Mouse (Mus musculus) embryo, embryonic 11 days (tissue): ENCODE results near the gene Acy3.
A peak's percentile ranks its signal among the peaks of the same experiment; 100 is the strongest.
"Not testable (repeated sequence)": the region's sequence is repeated elsewhere in the genome, so short reads cannot be mapped to it uniquely, and the experiment has no call there.

Experiments
- DNase-seq: peaks from one replicate; pipeline ENCODE4 v3.0.0-alpha.2; 2015

The Acy3 gene

GRCm38 (mm10) chr19:3986334-3986733 lies at the start of gene Acy3:
Gene Acy3, plus strand, starts transcription at chr19:3986570.
- peak; percentile 70 for DNase-seq

GRCm38 (mm10) chr19:3942315-3942714 lies 44.1 kb upstream of the Acy3 start:
- no peak for DNase-seq

- DNase-seq = peak; percentile 20
These were observed 43.2 kb upstream of the Acy3 start for GRCm38 (mm10) chr19:3942986-3943735.

- DNase-seq = no peak
These were observed 40.4 kb upstream of the Acy3 start for GRCm38 (mm10) chr19:3945872-3946564.

- DNase-seq = peak; percentile 77
These were observed 39.7 kb upstream of the Acy3 start for GRCm38 (mm10) chr19:3946715-3947114.

- DNase-seq = no peak
These were observed 38.6 kb upstream of the Acy3 start for GRCm38 (mm10) chr19:3947813-3948212.

- DNase-seq = no peak
These were observed 37.8 kb upstream of the Acy3 start for GRCm38 (mm10) chr19:3948546-3948945.

- no peak for DNase-seq
These were observed 36.0 kb upstream of the Acy3 start for GRCm38 (mm10) chr19:3950331-3950730.

GRCm38 (mm10) chr19:3951461-3951860 lies 34.9 kb upstream of the Acy3 start:
- DNase-seq = no peak

GRCm38 (mm10) chr19:3952099-3952498 lies 34.3 kb upstream of the Acy3 start:
- DNase-seq = no peak

GRCm38 (mm10) chr19:3955033-3955432 lies 31.3 kb upstream of the Acy3 start:
- DNase-seq = no peak

- DNase-seq = no peak
These were observed 30.6 kb upstream of the Acy3 start for GRCm38 (mm10) chr19:3955804-3956203.

- DNase-seq = not testable (repeated sequence)
These were observed 28.9 kb upstream of the Acy3 start for GRCm38 (mm10) chr19:3957296-3958036.

- DNase-seq = no peak
These were observed 27.9 kb upstream of the Acy3 start, which contains the start of gene Aldh3b3 for GRCm38 (mm10) chr19:3958470-3958869. Gene Aldh3b3, plus strand, starts transcription at chr19:3958645.

GRCm38 (mm10) chr19:3959030-3959429 lies 27.3 kb upstream of the Acy3 start:
- no peak for DNase-seq

GRCm38 (mm10) chr19:3960211-3960610 lies 26.2 kb upstream of the Acy3 start:
- no peak for DNase-seq

GRCm38 (mm10) chr19:3961805-3962204 lies 24.6 kb upstream of the Acy3 start:
- not testable (repeated sequence) for DNase-seq

- peak; percentile 39 for DNase-seq
These were observed 23.9 kb upstream of the Acy3 start for GRCm38 (mm10) chr19:3962469-3962868.

GRCm38 (mm10) chr19:3964030-3964429 lies 22.3 kb upstream of the Acy3 start:
- DNase-seq = no peak

GRCm38 (mm10) chr19:3966330-3967075 lies 19.9 kb upstream of the Acy3 start:
- DNase-seq = peak; percentile 28

GRCm38 (mm10) chr19:3967258-3967657 lies 19.1 kb upstream of the Acy3 start:
- no peak for DNase-seq

- DNase-seq = peak; percentile 29
These were observed 14.1 kb upstream of the Acy3 start, which contains the start of gene Aldh3b2 for GRCm38 (mm10) chr19:3972229-3972628. Gene Aldh3b2, plus strand, starts transcription at chr19:3972328.

- DNase-seq = not testable (repeated sequence)
These were observed 11.8 kb upstream of the Acy3 start for GRCm38 (mm10) chr19:3974608-3975007.
